ENCODE assay signal across 11 mouse cellular contexts in the genomic region with DNA sequence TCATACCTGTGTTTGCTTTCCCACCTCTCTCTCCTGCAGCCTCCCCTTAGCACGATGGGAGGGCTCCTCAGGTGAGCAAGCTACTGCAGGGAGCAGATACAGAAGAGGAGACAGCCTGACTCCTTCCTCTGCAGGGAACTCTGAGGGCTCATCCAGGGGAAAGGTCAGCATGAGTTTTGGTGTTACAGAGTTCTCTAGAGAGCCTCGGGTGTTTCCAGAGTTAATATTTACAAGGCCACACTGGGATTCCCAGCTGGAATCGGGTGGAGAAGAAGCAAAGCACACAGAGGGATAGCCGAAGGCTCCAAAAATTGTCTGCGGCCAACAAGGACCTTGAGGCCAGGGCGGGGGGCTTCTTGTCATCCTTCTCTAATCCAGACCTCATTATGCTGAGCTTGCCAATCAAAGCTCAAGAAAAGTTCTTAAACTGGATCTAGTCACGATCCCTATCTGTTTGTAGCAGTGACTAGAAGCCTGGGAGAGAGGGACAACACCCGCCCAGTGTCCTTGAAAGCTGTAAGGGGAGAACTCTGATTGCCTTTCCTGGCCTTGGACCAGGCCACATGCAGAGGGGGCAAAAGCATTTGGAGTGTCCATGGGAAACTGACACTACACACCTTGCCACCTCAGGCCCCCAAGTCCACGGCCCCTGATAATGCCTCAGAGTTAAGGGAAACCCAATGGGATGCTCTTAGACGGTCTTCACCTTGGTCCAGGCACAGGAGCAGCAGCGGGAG. TPM values are rescaled to one million over a fixed set of nuclear protein-coding genes. Genes with fewer than 3 reads are reported as not detected.
DNase-seq lines count a peak whose midpoint lies in the region; ATAC-seq and TF ChIP-seq lines count a peak whose summit lies in the region.
"Had no signal": no experiment of that assay in that cellular context is flagged by ENCODE, and none has a peak within 500 bp of the region (broad histone marks: within the 10 kb centered on the region; RNA-seq: fewer than 3 reads in every experiment).

No protein-coding gene starts in this region.

- H3K9ac ChIP-seq in heart, embryonic 13.5 days, result peak overlapping the region; percentile 30; the same call in 1 of the 2 replicates
- H3K9ac ChIP-seq in kidney, embryonic 16.5 days (replicated peaks; ENCODE audit: low read length), result no peak overlapping the region
- H3K9ac ChIP-seq: lung, embryonic 14.5 days had no signal

- no peaks in the 10 kb centered on the region for H3K27me3 ChIP-seq in heart, embryonic 13.5 days (replicated peaks)
- H3K27me3 ChIP-seq in kidney, embryonic 16.5 days (ENCODE audit: insufficient read depth, low read length), result no peaks in the 10 kb centered on the region

- no peak for TF ChIP-seq CTCF in layer of hippocampus, adult 2 months (conservative IDR thresholded peaks at IDR 0.05)

- DNase-seq in layer of hippocampus, adult 2 months (ENCODE audit: low spot score in 2 of 2), result no peak
- DNase-seq in layer of hippocampus, adult 11-12 months (ENCODE audit: low spot score), result no peak
- DNase-seq in adrenal gland, postnatal 10 days, result peak; percentile 58
- no peak for DNase-seq in spleen, postnatal 36 days (ENCODE audit: low spot score in 2 of 2)
- DNase-seq: layer of hippocampus, adult 9-11 months; lung, embryonic 14.5 days had no signal

- no peaks in the 10 kb centered on the region for H3K9me3 ChIP-seq in heart, embryonic 13.5 days
- no peaks in the 10 kb centered on the region for H3K9me3 ChIP-seq in kidney, embryonic 16.5 days (ENCODE audit: low read length)
- H3K9me3 ChIP-seq: G1E had no signal

- peak overlapping the region; percentile 81 for H3K27ac ChIP-seq in layer of hippocampus, adult 2 months
- peak overlapping the region; percentile 58 for H3K27ac ChIP-seq in heart, embryonic 13.5 days (replicated peaks)
- peak overlapping the region; percentile 50; the same call in 1 of the 2 replicates for H3K27ac ChIP-seq in kidney, embryonic 16.5 days (ENCODE audit: low read length)

- no peak overlapping the region for H3K4me2 ChIP-seq in heart, embryonic 13.5 days
- no peak overlapping the region for H3K4me2 ChIP-seq in kidney, embryonic 16.5 days (replicated peaks; ENCODE audit: low read depth, low read length)
- H3K4me2 ChIP-seq: lung, embryonic 14.5 days had no signal

- ATAC-seq in heart, embryonic 13.5 days (ENCODE audit: extremely low read depth, insufficient number of reproducible peaks, low FRiP score, low TSS enrichment), result no peak
- ATAC-seq in kidney, embryonic 16.5 days (ENCODE audit: low FRiP score, low TSS enrichment), result peak; percentile 62
- no peak for ATAC-seq in monocyte, adult 5-6 weeks (replicated peaks; ENCODE audit: insufficient number of reproducible peaks, low FRiP score, low TSS enrichment, poor library complexity, severe bottlenecking)
- no peak for ATAC-seq in inflammation-experienced regulatory T-cells, adult 6 months

- WGBS in heart, embryonic 13.5 days, result 71% methylated on average over 11 of the region's 11 CpGs
- WGBS in kidney, embryonic 16.5 days, result 76% methylated on average over 11 of the region's 11 CpGs

- H3K4me1 ChIP-seq in heart, embryonic 13.5 days, result peaks cover 60% of the 10 kb centered on the region
- H3K4me1 ChIP-seq in kidney, embryonic 16.5 days (ENCODE audit: insufficient read depth, low read length), result peaks cover 25% of the 10 kb centered on the region

- peaks cover 75% of the 10 kb centered on the region for H3K36me3 ChIP-seq in heart, embryonic 13.5 days
- H3K36me3 ChIP-seq in kidney, embryonic 16.5 days (ENCODE audit: insufficient read depth, low read length), result peaks cover 25% of the 10 kb centered on the region

- H3K4me3 ChIP-seq in layer of hippocampus, adult 2 months, result no peak overlapping the region
- H3K4me3 ChIP-seq in heart, embryonic 13.5 days, result no peak overlapping the region
- no peak overlapping the region for H3K4me3 ChIP-seq in kidney, embryonic 16.5 days (ENCODE audit: low read length)

RNA-seq across cellular contexts. Expression of gene Msi2, which starts 56.7 kb away (rescaled TPM):
- total RNA-seq in layer of hippocampus, adult 2 months (2021), result 100 to 1,000 TPM; 103 to 114 TPM
- 100 to 1,000 TPM; 149 to 152 TPM for total RNA-seq in adrenal gland, postnatal 10 days (2021)
- polyA plus RNA-seq in heart, embryonic 13.5 days (2015; fragmentation: Nextera tagmentation; extraction: Ambion mirVana), result 16.2 and 18.8 TPM in 2 replicates
- 24.3 and 30.0 TPM in 2 replicates for polyA plus RNA-seq in kidney, embryonic 16.5 days (2015; fragmentation: Nextera tagmentation; extraction: Ambion mirVana)
- 19.4 to 72.0 TPM (median 35.2 TPM) in 3 replicates for total RNA-seq in monocyte, adult 5-6 weeks (2017)
- 10 to 100 TPM; 23.6 to 30.8 (median 26.0) TPM for polyA plus RNA-seq in inflammation-experienced regulatory T-cells, adult 6 months (2017; shearing (Covaris generic))
